Mouse (Mus musculus) stomach, embryonic 14.5 days (tissue): Measurements from ENCODE around the gene Usp17lc. TPM values are rescaled to one million over a fixed set of nuclear protein-coding genes. Genes with fewer than 3 reads are reported as not detected.

Experiments
- microRNA-seq: library from miRNA; unstranded; fragments of <30 nt; microRNA quantifications from one replicate; pipeline ENCODE4, GENCODE M21; 2016
- polyA plus RNA-seq: library from polyadenylated mRNA; unstranded; fragments of >200 nt; fragmentation: Nextera tagmentation; extraction: Ambion mirVana; gene quantifications from 2 replicates; pipeline ENCODE4 v1.2.1, GENCODE M21; 2014

The Usp17lc gene
- polyA plus RNA-seq, 1 experiment from 2014 or later, result not detected

Small RNAs within 50 kb of the gene (microRNA-seq; reads per million reads assigned to microRNA genes)
- gene Gm25774, result not detected

Other genes starting within 250 kb of the Usp17lc start
- gene Olfr591, start 236.7 kb upstream of the Usp17lc start, polyA plus RNA-seq, result not detected in 2 replicates
- gene Olfr592, start 230.3 kb upstream of the Usp17lc start, polyA plus RNA-seq, result not detected in 2 replicates
- not detected in 2 replicates for gene Olfr593, start 203.2 kb upstream of the Usp17lc start, polyA plus RNA-seq
- gene Olfr594, start 198.1 kb upstream of the Usp17lc start, polyA plus RNA-seq, result not detected in 2 replicates
- not detected in 2 replicates for gene Usp17ld, start 162.6 kb upstream of the Usp17lc start, polyA plus RNA-seq
- gene Olfr596, start 109.4 kb upstream of the Usp17lc start, polyA plus RNA-seq, result not detected in 2 replicates
- not detected in 2 replicates for gene Olfr597, start 98.8 kb upstream of the Usp17lc start, polyA plus RNA-seq
- gene Olfr598, start 91.5 kb upstream of the Usp17lc start, polyA plus RNA-seq, result not detected in 2 replicates
- gene Olfr599, start 79.2 kb upstream of the Usp17lc start, polyA plus RNA-seq, result not detected in 2 replicates
- not detected in 2 replicates for gene Olfr600, start 65.4 kb upstream of the Usp17lc start, polyA plus RNA-seq
- not detected in 2 replicates for gene Olfr601, start 52.4 kb upstream of the Usp17lc start, polyA plus RNA-seq
- gene Olfr603, start 28.9 kb upstream of the Usp17lc start, polyA plus RNA-seq, result not detected in 2 replicates
- gene Olfr605, start 30.4 kb downstream of the Usp17lc start, polyA plus RNA-seq, result not detected in 2 replicates
- gene Olfr606, start 34.0 kb downstream of the Usp17lc start, polyA plus RNA-seq, result not detected in 2 replicates
- gene Olfr607, start 49.1 kb downstream of the Usp17lc start, polyA plus RNA-seq, result not detected in 2 replicates
- not detected in 2 replicates for gene Olfr608, start 54.8 kb downstream of the Usp17lc start, polyA plus RNA-seq
- gene Olfr609, start 83.0 kb downstream of the Usp17lc start, polyA plus RNA-seq, result not detected in 2 replicates
- gene Olfr610, start 97.0 kb downstream of the Usp17lc start, polyA plus RNA-seq, result not detected in 2 replicates
- gene Olfr611, start 105.8 kb downstream of the Usp17lc start, polyA plus RNA-seq, result not detected in 2 replicates
- gene Olfr612, start 127.6 kb downstream of the Usp17lc start, polyA plus RNA-seq, result not detected in 2 replicates
- not detected in 2 replicates for gene Olfr613, start 133.0 kb downstream of the Usp17lc start, polyA plus RNA-seq
- not detected in 2 replicates for gene Olfr615, start 141.0 kb downstream of the Usp17lc start, polyA plus RNA-seq
- not detected in 2 replicates for gene Olfr616, start 154.1 kb downstream of the Usp17lc start, polyA plus RNA-seq
- not detected in 2 replicates for gene Olfr617, start 158.0 kb downstream of the Usp17lc start, polyA plus RNA-seq
- gene Olfr618, start 175.0 kb downstream of the Usp17lc start, polyA plus RNA-seq, result not detected in 2 replicates
- not detected in 2 replicates for gene Olfr619, start 185.5 kb downstream of the Usp17lc start, polyA plus RNA-seq
- not detected in 2 replicates for gene Olfr620, start 197.5 kb downstream of the Usp17lc start, polyA plus RNA-seq
- not detected in 2 replicates for gene Olfr622, start 227.6 kb downstream of the Usp17lc start, polyA plus RNA-seq
- gene Olfr623, start 248.6 kb downstream of the Usp17lc start, polyA plus RNA-seq, result not detected in 2 replicates